Mouse (Mus musculus): ENCODE measurements around the gene Smurf1.

GRCm38 (mm10) chr5:144853931-144854330, 111.7 kb downstream of the Smurf1 start:
- TF ChIP-seq CTCF (IDR thresholded peaks at IDR 0.05; ENCODE audit: low read depth, low read length) = no peak
- no peak for TF ChIP-seq GATA1 (IDR thresholded peaks at IDR 0.05; ENCODE audit: borderline replicate concordance, low read length)
- TF ChIP-seq POLR2AphosphoS5 (IDR thresholded peaks at IDR 0.05; ENCODE audit: insufficient replicate concordance, low read depth, low read length) = no peak

Measured in G1E (cell line).